Mouse (Mus musculus) forebrain, embryonic 12.5 days (tissue): ENCODE measurements at regions not wholly inside any gene's neighbourhood (a gene's known extent, or its start where the extent isn't known, plus 50 kb on each side); places are given as distances from the start of the nearest gene placed in this dataset.

Experiments used
- ATAC-seq: fragments of 200-750 bp; cut with Nextera tagmentation; 2 replicates; pipeline ENCODE4 v1.8.0; 2017; ENCODE audit warnings: moderate TSS enrichment; ENCODE audit not compliant: low FRiP score
- H3K27ac ChIP-seq: fragments of 300-500 bp; sonication (generic); 2 replicates; pipeline ENCODE4 v1.5.1; 2016; ENCODE audit warnings: mild to moderate bottlenecking
- H3K27me3 ChIP-seq: fragments of 300-500 bp; sonication (generic); 2 replicates; pipeline ENCODE4 v1.6.1; 2016; ENCODE audit warnings: mild to moderate bottlenecking
- H3K36me3 ChIP-seq: fragments of 300-500 bp; sonication (generic); replicated peaks from 2 replicates; pipeline ENCODE4 v1.6.1; 2016; ENCODE audit warnings: mild to moderate bottlenecking
- H3K4me1 ChIP-seq: fragments of 300-500 bp; sonication (generic); 2 replicates; pipeline ENCODE4 v1.6.1; 2016
- H3K4me2 ChIP-seq: fragments of 300-500 bp; sonication (generic); 2 replicates; pipeline ENCODE4 v1.6.1; 2016; ENCODE audit warnings: mild to moderate bottlenecking, moderate library complexity
- H3K4me3 ChIP-seq: fragments of 300-500 bp; sonication (generic); replicated peaks from 2 replicates; pipeline ENCODE4 v1.5.1; 2016; ENCODE audit warnings: mild to moderate bottlenecking
- H3K9ac ChIP-seq: fragments of 300-500 bp; sonication (generic); 2 replicates; pipeline ENCODE4 v1.6.1; 2016; ENCODE audit warnings: mild to moderate bottlenecking
- H3K9me3 ChIP-seq: fragments of 300-500 bp; sonication (generic); 2 replicates; pipeline ENCODE4 v1.6.1; 2016
- WGBS: fragments of 180-500 bp; shearing (Covaris S2); methylation state at CpG from one replicate; pipeline ENCODE4 v1.1.7; 2016; 5-methylcytosine and 5-hydroxymethylcytosine counted together

DNA sequence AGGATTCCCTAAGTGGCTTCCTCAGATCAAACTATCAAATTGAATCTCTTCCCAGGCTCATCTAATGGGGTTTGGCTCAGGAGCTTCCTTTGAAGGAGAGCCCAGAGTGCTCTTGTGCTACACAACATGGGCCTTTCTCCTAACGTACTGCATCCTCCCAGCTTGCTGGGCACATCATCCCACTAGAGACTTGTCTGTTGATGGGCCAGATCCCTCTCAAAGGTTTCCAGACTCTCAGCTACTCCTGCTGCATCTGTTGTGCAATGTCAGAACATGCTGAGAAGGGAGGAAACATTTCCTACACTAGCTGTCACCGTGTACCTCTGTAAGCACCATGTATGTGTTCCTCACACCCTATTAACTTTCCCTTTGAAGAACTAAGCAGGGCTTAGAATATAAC is 605.0 kb upstream of the Adamts9 start:
- H3K4me3 ChIP-seq = no peak overlapping the region
- 88% methylated on average over 2 of the region's 2 CpGs for WGBS

DNA sequence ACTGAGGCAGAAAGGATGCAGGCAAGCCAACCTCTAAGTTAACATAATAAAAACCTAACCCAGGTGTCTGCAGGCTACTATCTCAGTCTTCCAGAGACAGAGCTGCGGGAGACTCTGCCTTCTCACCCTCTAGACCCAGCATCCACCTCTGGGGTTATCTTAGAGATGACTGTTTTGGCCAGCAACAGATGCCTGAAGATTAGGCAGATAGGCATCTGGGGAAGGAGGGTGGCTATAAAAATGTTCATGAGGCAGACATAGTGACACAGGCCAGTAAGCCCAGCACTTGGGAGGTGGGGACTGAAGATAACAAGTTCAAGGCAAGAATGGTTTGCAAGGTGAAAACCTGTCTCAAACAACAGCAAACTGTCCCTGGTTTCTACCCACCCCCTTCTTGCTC is 601.0 kb upstream of the Adamts9 start:
- H3K4me2 ChIP-seq = peak overlapping the region; percentile 39; the same call in 1 of the 2 replicates
- H3K9me3 ChIP-seq = no peaks in the 10 kb centered on the region
- no peak overlapping the region for H3K27ac ChIP-seq
- H3K36me3 ChIP-seq = no peaks in the 10 kb centered on the region
- H3K27me3 ChIP-seq = 0 out of 2 replicates have a peak, but pooled peaks cover 9% of the 10 kb centered on the region
- peaks cover 11% of the 10 kb centered on the region; the same call in 1 of the 2 replicates for H3K4me1 ChIP-seq
- H3K9ac ChIP-seq = no peak overlapping the region
- 56% methylated on average over 1 of the region's 1 CpGs for WGBS
- H3K4me3 ChIP-seq = no peak overlapping the region
- no peak for ATAC-seq

More for the DNA sequence above, 605.0 kb upstream of the Adamts9 start:
- Histone ChIP-seq H3K27me3 (0 out of 2 replicates have a peak, but pooled peaks cover 9% of the 10 kb centered on the region), H3K9me3 (no peaks in the 10 kb centered on the region), H3K36me3 (no peaks in the 10 kb centered on the region), H3K4me2 (no peak overlapping the region), H3K9ac (no peak overlapping the region), H3K27ac (no peak overlapping the region), H3K4me1 (peaks cover 9% of the 10 kb centered on the region; the same call in 1 of the 2 replicates)
- no peak for ATAC-seq

DNA sequence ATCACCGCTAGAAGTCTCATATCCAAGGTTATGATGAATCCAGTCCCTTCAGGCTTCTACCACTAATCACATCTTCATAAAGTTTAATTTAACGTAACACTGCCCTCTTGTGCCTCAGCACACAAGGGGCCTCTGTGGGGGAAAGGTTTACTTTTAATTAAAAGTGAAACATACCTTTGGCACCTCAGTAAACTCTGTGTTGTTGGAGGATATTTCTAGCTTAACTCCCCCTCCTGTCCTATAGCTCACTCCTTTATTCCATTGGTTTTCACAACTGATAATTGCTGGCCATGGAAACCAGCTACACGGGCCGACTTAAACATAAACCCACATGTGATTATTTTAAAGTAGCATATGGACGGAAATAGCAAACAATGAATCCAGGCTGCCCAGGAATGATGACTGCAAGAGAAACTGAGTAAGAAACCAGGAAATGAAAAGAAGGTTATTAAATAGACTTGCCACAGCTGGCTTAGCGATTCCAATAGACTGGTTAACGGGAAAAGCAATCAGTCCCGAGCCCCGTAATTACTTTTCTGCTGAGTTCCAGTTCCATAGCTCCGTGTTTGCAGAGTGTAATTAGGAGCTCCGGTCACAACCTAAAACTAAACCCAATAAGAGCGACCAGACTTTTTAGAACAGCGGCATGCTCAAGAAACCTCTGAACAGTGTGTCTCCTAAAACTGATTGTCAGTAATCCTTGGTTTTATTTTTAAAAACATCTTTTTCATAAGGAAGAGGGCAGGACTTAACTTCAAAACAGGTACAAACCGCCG is 600.2 kb upstream of the Adamts9 start:
- Histone ChIP-seq H3K9ac (no peak overlapping the region), H3K27me3 (0 out of 2 replicates have a peak, but pooled peaks cover 9% of the 10 kb centered on the region), H3K4me1 (peaks cover 11% of the 10 kb centered on the region; the same call in 1 of the 2 replicates), H3K4me2 (peak overlapping the region; percentile 39), H3K27ac (0 out of 2 replicates have a peak overlapping the region, but pooled peaks have one; percentile 13), H3K9me3 (no peaks in the 10 kb centered on the region), H3K4me3 (no peak overlapping the region), H3K36me3 (no peaks in the 10 kb centered on the region)
- WGBS = 32% methylated on average over 15 of the region's 15 CpGs
- ATAC-seq = no peak

DNA sequence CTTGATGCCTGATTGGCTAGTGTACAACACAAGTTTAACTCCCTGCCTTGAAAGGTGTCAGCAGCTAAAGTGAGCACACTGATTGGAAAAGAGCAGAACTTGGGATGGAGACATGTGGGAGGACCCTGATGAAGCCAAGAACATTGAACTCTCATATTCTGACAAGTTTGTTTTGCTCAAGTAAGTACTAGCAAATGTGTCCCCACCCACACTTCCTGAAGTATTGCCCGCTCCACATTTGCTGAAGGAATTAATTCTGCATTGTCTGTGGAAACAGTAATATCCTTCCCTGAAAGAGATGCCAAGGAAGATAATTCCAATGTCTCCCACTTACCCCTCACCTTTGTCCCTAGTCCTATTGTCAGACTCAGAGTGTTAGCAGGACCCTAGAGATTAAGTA is 596.3 kb upstream of the Adamts9 start:
- 93% methylated on average over 1 of the region's 1 CpGs for WGBS
- no peak for ATAC-seq
- H3K9me3 ChIP-seq = no peaks in the 10 kb centered on the region
- 0 out of 2 replicates have a peak, but pooled peaks cover 5% of the 10 kb centered on the region for H3K27me3 ChIP-seq
- no peaks in the 10 kb centered on the region for H3K36me3 ChIP-seq
- H3K4me3 ChIP-seq = no peak overlapping the region
- H3K27ac ChIP-seq = no peak overlapping the region
- no peak overlapping the region for H3K4me2 ChIP-seq
- H3K9ac ChIP-seq = no peak overlapping the region
- peaks cover 11% of the 10 kb centered on the region; the same call in 1 of the 2 replicates for H3K4me1 ChIP-seq

DNA sequence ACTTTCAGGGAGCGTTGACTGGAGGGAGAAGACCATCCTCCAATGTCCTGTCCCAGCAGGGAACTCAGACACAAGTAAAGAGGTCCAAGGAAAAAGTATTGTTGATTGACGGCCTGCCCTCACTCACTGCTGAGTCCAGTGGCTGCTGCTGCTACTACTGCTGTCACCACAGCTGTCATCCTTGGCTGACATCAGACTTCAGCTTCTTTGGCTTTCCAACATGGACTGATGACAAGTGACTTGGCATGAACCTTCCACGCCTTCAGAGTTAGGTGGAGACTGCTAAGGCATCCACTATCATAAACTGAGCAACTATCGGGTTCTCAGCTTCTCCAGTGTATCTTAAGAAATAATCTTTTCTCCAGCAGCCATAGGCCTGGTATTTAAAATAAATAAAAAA is 595.9 kb upstream of the Adamts9 start:
- no peak overlapping the region for H3K4me2 ChIP-seq
- H3K9me3 ChIP-seq = no peaks in the 10 kb centered on the region
- no peak overlapping the region for H3K4me3 ChIP-seq
- 0 out of 2 replicates have a peak, but pooled peaks cover under 1% of the 10 kb centered on the region for H3K27me3 ChIP-seq
- H3K27ac ChIP-seq = no peak overlapping the region
- ATAC-seq = no peak
- whole genome bisulfite sequencing = 81% methylated on average over 4 of the region's 4 CpGs
- no peak overlapping the region for H3K9ac ChIP-seq
- no peaks in the 10 kb centered on the region for H3K36me3 ChIP-seq
- peaks cover 10% of the 10 kb centered on the region; the same call in 1 of the 2 replicates for H3K4me1 ChIP-seq

DNA sequence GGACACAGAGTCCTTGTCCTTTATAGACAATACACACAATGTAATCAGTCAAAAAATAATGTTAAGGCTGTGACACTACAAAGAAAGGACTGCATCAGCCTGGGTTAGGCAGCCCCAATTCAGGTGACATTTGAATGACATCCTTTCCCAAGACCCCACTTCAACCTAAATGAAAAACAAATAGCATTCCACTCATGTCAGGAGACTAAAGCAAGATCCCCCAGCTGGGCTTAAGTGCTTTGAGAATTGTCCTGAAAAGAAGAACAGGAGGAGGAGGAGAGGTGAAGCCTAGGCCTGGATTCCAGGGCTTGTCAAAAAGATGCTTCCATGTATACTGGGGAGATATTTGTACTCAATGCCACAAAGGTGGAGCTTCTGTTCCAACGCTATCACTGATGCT is 594.7 kb upstream of the Adamts9 start:
- Histone ChIP-seq H3K27ac (no peak overlapping the region), H3K27me3 (no peaks in the 10 kb centered on the region), H3K4me1 (no peaks in the 10 kb centered on the region), H3K4me3 (no peak overlapping the region), H3K9me3 (no peaks in the 10 kb centered on the region), H3K4me2 (no peak overlapping the region), H3K9ac (no peak overlapping the region), H3K36me3 (no peaks in the 10 kb centered on the region)
- ATAC-seq = no peak
- WGBS = 77% methylated on average over 1 of the region's 1 CpGs

DNA sequence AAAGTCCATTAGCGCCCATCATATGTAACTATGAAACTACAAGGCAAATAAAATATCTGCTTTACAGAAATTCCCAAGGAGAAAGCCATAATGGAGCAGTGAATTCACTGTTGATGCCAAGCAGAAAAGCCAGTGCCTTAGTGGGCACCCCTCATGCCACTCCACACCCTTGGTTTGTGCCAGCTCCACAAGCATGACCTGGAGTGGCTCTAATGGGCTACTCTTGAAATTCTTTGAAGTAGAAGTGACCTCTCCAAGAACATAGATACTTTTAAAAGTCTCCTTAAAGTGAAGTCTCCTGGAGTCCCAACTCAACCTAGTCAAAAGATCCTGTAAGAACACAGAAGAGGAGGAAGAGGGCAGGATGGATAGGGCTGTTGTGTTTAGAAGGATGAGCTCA is 593.8 kb upstream of the Adamts9 start:
- H3K4me1 ChIP-seq = no peaks in the 10 kb centered on the region
- H3K9ac ChIP-seq = no peak overlapping the region
- H3K4me2 ChIP-seq = no peak overlapping the region
- no peaks in the 10 kb centered on the region for H3K36me3 ChIP-seq
- WGBS = 95% methylated on average over 1 of the region's 1 CpGs
- no peak for ATAC-seq
- H3K9me3 ChIP-seq = no peaks in the 10 kb centered on the region
- no peak overlapping the region for H3K27ac ChIP-seq
- no peak overlapping the region for H3K4me3 ChIP-seq
- H3K27me3 ChIP-seq = no peaks in the 10 kb centered on the region

DNA sequence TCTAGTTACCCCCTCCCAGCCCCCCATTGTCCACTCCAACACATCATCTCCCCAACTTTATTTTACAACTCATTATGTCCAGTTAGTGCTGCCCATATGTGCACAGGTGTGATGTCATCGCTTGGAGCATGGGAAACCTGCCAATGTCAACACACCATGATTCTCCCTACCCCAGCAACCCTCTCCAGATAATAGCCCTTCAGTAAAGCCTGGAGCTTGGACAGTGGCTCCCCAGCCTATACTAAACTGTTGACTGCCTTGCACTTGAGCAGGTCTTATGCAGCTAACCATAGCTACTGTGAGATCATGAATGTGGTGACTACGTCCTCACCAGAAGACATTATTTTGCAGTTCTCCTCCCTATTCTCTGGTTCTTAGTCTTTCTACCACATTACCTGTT is 570.5 kb upstream of the Adamts9 start:
- no peak overlapping the region for H3K9ac ChIP-seq
- WGBS = 93% methylated on average over 2 of the region's 2 CpGs
- no peak overlapping the region for H3K4me2 ChIP-seq
- H3K4me1 ChIP-seq = no peaks in the 10 kb centered on the region
- no peak for ATAC-seq
- H3K27ac ChIP-seq = no peak overlapping the region
- H3K36me3 ChIP-seq = no peaks in the 10 kb centered on the region
- H3K9me3 ChIP-seq = no peaks in the 10 kb centered on the region
- H3K27me3 ChIP-seq = no peaks in the 10 kb centered on the region
- H3K4me3 ChIP-seq = no peak overlapping the region

DNA sequence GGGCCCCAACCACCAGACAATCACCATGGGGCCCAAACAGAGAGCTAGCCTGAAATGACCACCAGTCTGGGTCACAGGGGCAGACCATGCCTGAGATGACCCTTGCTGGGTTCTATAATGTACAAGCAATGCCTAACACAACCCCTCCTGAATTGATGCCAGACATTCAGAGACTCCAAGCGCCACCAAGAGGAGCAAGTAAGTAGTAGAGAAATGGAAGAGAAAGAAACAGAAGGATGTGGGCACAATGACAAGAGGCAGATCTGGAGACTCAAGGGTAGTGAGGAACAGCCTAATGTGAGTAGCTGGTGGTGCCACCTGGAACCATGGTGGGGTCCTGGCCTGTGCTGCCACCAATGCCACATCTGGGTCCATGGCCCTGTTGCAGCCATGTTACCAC is 566.6 kb upstream of the Adamts9 start:
- ATAC-seq = no peak
- WGBS = 43% methylated on average over 1 of the region's 1 CpGs

DNA sequence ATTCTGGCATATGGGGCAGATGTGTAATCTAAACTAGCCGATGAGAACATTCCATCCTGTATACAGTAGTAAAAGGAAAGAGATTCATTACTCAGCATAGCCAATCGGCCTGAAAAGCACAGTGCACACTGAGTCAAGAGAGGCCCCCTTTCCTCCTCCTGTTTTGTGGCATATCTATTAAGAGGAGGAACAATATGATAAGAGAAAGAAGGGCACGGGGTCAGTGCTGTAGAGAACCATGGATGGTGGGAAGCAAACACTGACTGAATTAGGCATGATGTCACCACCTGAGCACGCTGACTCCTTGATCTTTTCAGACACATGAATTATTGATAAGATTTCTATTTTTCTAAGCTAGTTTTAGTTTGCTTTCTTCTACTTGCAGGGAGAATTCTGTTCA is 554.5 kb upstream of the Adamts9 start:
- 77% methylated on average over 4 of the region's 4 CpGs for WGBS
- H3K9ac ChIP-seq = no peak overlapping the region

More for the DNA sequence above, 566.6 kb upstream of the Adamts9 start:
- Histone ChIP-seq H3K4me2 (no peak overlapping the region), H3K36me3 (no peaks in the 10 kb centered on the region), H3K9me3 (no peaks in the 10 kb centered on the region), H3K4me1 (no peaks in the 10 kb centered on the region), H3K4me3 (no peak overlapping the region), H3K9ac (no peak overlapping the region), H3K27me3 (no peaks in the 10 kb centered on the region), H3K27ac (no peak overlapping the region)

DNA sequence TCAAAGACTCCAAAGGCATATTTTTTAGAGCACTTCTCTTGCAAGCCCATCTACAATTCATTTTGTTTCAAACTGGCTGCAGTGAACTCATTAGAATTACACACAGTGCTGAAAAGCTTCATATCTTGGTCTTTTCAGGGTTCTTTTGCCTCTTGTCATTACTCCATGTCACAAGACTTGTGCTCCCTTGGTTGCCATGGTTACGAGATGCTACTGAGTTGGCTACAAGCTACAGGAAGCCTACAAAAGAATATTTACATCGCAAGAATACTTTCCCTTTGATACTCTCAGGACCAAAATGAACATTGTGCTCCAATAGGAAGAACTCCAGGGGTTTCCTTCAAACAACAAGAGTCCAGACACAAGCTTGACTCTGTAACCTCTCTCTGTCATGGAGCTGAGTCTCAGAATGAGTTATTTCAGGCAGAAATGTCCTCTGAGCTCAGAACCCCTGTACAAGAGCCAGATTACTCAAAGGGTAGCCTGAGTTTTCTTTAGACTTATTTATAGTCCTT is 545.2 kb upstream of the Adamts9 start:
- no peak overlapping the region for H3K9ac ChIP-seq
- H3K36me3 ChIP-seq = no peaks in the 10 kb centered on the region
- peaks cover 5% of the 10 kb centered on the region for H3K4me1 ChIP-seq
- H3K4me3 ChIP-seq = no peak overlapping the region
- no peak for ATAC-seq
- no peak overlapping the region for H3K27ac ChIP-seq
- 83% methylated on average over 2 of the region's 2 CpGs for WGBS
- no peaks in the 10 kb centered on the region for H3K27me3 ChIP-seq
- no peak overlapping the region for H3K4me2 ChIP-seq
- H3K9me3 ChIP-seq = no peaks in the 10 kb centered on the region

More for the DNA sequence above, 554.5 kb upstream of the Adamts9 start:
- H3K9me3 ChIP-seq = no peaks in the 10 kb centered on the region
- H3K4me1 ChIP-seq = no peaks in the 10 kb centered on the region
- ATAC-seq = no peak
- no peak overlapping the region for H3K4me3 ChIP-seq
- H3K27ac ChIP-seq = no peak overlapping the region
- no peaks in the 10 kb centered on the region for H3K27me3 ChIP-seq
- H3K36me3 ChIP-seq = no peaks in the 10 kb centered on the region
- no peak overlapping the region for H3K4me2 ChIP-seq

DNA sequence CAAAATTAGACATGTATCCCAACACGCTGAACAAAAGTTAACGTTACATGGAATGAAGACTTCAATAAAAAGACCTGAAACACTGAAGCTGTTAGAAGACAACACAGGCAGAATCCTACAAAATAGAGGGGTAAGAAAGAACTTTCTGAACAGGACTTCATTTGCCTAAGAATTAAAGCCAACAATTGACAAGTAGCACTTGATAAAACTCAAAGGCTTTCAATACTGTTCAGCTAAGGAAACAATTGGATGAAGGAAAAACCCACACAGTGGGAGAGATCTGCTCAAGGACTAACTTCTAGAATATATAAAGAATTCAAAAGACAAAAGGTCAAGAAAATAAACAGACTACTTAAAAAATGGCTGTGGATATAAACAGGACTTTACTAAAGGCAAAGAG is 535.2 kb upstream of the Adamts9 start:
- Histone ChIP-seq H3K9me3 (no peaks in the 10 kb centered on the region), H3K9ac (no peak overlapping the region), H3K27ac (no peak overlapping the region), H3K27me3 (no peaks in the 10 kb centered on the region), H3K4me3 (no peak overlapping the region), H3K4me1 (no peaks in the 10 kb centered on the region), H3K36me3 (no peaks in the 10 kb centered on the region), H3K4me2 (no peak overlapping the region)
- no peak for ATAC-seq
- WGBS = 63% methylated on average over 2 of the region's 2 CpGs

DNA sequence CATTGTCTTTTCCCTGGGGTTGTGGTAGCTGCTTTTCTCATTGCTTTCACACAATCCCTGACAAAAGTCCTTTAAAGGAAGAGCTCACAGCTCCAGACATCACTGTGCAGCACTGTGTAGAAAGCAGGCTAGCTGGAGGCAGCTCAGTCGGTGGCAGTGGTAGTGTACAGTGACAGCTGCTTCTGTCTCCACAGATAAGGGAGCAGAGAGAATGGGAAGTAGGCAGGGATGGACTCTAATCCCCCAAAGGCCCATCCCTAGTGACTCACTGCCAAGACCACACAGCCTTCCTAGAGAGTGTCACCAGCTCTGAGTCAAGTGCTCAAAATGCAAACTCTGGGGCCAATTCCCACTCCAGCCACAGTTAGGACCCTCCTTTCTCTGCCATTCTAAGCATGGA is 531.7 kb upstream of the Adamts9 start:
- no peak overlapping the region for H3K4me3 ChIP-seq
- no peak overlapping the region for H3K9ac ChIP-seq
- H3K4me1 ChIP-seq = no peaks in the 10 kb centered on the region
- H3K9me3 ChIP-seq = no peaks in the 10 kb centered on the region
- H3K4me2 ChIP-seq = no peak overlapping the region
- H3K36me3 ChIP-seq = no peaks in the 10 kb centered on the region
- H3K27me3 ChIP-seq = no peaks in the 10 kb centered on the region
- WGBS = 33% methylated on average over 1 of the region's 1 CpGs
- ATAC-seq = no peak
- H3K27ac ChIP-seq = no peak overlapping the region
